Mouse (Mus musculus) cerebellum, adult 2 months (tissue): ENCODE results near the gene Mrpl35.

Experiments
- CTCF ChIP-seq: fragments of 200-500 bp; IDR thresholded peaks from 2 replicates; pipeline ENCODE4 v1.5.1; 2011; ENCODE audit warnings: low read depth, mild to moderate bottlenecking, control low read depth, low read length, moderate library complexity, borderline replicate concordance; ENCODE audit not compliant: insufficient read depth
- POLR2A ChIP-seq: fragments of 200-500 bp; IDR thresholded peaks from 2 replicates; pipeline ENCODE4 v1.6.1; 2011; ENCODE audit warnings: low read length, control low read depth, borderline replicate concordance; ENCODE audit not compliant: insufficient read depth

DNA sequence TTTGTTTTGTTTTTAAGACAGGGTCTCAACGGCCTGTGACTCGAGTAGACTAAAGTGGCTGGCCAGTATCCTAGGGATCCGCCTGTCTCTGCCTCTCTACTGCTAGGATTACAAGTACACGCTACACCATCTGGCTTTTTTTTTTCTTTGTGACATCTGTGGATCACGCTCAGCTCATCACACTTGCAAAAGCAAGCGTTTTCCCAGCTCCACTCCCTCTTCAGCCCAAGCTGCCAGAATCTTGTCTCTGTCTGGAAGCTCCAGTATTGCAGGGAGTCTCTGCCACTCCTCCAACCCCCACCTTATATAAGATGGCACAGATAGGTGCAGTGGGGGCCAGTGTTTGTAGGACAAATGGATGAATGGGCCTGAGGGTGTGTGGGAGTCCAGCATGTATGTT is 54.6 kb downstream of the Mrpl35 start:
- TF ChIP-seq CTCF (no peak), POLR2A (no peak)
